Mouse (Mus musculus) heart, postnatal 10 days (tissue): Measurements from ENCODE around the gene Fcgr2b. TPM values are rescaled to one million over a fixed set of nuclear protein-coding genes. Genes with fewer than 3 reads are reported as not detected.
"Not testable (repeated sequence)": the region's sequence is repeated elsewhere in the genome, so short reads cannot be mapped to it uniquely, and the experiment has no call there.

Experiments
- DNase-seq, 2 experiments: peaks; one replicate each; pipeline ENCODE4 v3.0.0; 2021
- intact Hi-C: fragments of 180-260 bp; cut with DNase I; formaldehyde crosslinking; loops from one replicate; pipeline ENCODE4 v1.15.1; 2025
- total RNA-seq, 2 experiments: library from RNA; stranded (reverse); gene quantifications; 2 replicates each; pipeline ENCODE4 v1.2.3; 2021

Gene Fcgr2b
- total RNA-seq, 2 experiments from 2014 or later: 3.1 to 3.9 TPM

DNA sequence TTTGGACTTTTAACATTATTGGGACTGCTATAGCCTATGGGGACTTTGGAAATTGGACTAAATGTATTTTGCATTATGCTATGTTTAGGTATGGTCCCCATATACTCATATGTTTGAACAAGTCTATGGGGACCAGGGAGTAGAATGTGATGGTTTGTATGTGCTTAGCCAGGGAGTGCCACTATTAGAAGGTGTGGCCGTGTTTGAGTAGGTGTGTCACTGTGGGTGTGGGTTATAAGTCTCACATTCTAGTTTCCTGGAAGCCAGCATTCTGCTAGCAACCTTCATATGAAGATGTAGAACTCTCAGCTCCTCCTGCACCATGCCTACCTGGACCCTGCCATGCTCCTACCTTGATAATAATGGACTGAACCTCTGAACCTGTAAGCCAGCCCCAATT lies 5.3 kb upstream of the Fcgr2b start:
- intact Hi-C loops: not testable (repeated sequence)

GRCm38 (mm10) chr1:170978601-170979000 lies 2.3 kb upstream of the Fcgr2b start:
- intact Hi-C loops: no loop called here
- DNase-seq: no peak

More for the DNA sequence above, 5.3 kb upstream of the Fcgr2b start:
- DNase-seq: not testable (repeated sequence)

DNA sequence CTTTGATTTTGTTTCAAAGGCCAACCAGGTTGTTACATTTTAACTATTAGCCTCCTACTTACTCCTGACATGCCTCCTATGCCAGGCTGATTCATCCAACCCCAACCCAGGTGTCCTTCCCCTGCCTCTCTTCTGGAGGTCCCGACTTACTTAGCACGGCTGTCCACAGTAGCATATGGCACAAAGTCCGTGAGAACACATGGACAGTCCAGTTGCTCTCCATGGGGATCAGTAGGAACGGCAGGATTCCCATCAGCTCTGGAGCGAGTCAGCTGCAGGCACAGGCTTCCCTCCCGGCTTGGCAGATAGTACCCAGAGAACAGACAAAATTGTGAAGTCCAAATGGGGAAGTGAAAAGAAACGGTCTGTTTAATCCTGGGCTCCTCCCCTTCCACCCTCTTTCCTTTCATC lies 591 bp downstream of the Fcgr2b start:
- DNase-seq: no peak
- intact Hi-C loops: no loop called here

DNA sequence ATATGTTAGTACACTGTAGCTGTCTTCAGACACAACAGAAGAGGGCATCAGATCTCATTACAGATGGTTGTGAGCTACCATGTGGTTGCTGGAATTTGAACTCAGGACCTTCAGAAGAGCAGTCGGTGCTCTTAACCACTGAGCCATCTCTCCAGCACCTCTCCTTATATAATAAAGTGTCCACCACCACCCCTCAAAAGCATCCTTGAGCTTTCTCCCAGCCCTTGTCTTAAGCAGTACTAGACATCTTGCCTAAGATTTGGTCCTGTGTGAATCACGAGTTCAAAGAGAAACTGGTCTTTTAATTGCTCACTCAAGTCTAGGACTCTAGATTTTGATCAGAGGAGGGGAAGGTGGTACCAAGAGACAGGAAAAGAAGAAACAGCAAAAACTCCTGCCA lies 997 bp downstream of the Fcgr2b start:
- DNase-seq, intact Hi-C loops: not testable (repeated sequence)

GRCm38 (mm10) chr1:170974736-170975135 lies 1.6 kb downstream of the Fcgr2b start:
- intact Hi-C loops: no loop called here
- DNase-seq: no peak

DNA sequence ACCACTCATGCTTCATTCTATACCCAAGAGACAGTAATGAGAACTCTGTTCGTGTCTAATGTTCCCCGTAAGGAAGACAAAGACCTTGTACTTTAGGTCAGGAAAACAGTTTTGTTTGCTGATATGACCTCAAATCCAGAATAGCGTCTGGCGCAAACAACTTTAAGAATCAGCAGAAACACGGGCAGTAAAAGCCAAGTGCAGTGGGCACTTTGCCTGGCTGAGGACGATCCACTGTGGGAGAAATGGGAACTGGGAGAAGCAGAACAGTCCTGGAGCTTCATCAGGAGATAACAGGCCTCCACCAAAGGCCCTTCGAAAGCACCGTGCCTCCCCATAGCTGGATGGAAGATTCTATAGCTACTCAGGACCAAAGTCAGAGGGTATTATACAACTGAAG lies 2.2 kb downstream of the Fcgr2b start:
- DNase-seq: no peak
- intact Hi-C loops: no loop called here

DNA sequence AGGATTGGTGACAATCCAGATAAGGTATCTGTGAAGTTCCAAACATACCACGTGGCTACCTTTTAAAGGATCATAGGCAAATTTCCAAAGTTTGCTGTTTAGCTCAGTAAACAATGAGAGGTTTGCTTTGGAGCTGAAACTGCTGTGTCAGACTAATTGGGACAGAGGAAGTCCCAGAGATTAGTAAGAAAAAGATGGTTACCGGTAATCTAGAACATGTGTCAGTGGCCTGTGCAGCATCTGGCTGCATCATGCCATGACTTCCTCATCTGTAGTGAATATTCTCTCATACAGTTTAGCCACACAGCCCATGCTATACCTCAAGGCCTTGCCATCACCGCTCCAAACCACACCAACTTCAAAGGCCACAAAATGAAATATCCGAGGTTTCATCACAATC lies 3.4 kb downstream of the Fcgr2b start:
- intact Hi-C loops: no loop called here
- no peak for DNase-seq

- no peak for DNase-seq
- intact Hi-C loops: no loop called here
Measured at GRCm38 (mm10) chr1:170972494-170972893, 3.9 kb downstream of the Fcgr2b start.

GRCm38 (mm10) chr1:170968576-170968975 lies 7.8 kb downstream of the Fcgr2b start:
- intact Hi-C loops: no loop called here
- DNase-seq: no peak

DNA sequence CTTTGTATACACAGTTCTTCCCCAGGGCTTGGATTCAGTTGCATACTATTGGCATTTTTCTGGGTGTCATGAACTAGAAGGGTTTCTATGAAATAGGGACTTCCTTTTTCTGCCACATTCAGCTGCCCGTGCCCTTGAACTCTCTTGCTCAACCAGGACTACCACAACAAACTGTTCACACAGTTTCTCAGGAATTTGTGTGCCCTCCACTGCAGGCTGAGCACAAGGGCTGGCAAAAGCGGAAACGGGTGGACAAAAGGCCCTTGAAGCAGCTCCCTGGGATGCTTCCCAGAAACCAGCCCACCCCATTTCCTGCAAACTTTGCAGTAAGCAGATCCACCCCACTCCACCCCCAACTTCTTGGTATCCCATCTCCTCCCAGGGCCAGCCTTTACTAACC lies 8.8 kb downstream of the Fcgr2b start:
- no peak for DNase-seq
- intact Hi-C loops: no loop called here

- DNase-seq: no peak
- intact Hi-C loops: no loop called here
Measured at GRCm38 (mm10) chr1:170963087-170963486, 13.3 kb downstream of the Fcgr2b start.

DNA sequence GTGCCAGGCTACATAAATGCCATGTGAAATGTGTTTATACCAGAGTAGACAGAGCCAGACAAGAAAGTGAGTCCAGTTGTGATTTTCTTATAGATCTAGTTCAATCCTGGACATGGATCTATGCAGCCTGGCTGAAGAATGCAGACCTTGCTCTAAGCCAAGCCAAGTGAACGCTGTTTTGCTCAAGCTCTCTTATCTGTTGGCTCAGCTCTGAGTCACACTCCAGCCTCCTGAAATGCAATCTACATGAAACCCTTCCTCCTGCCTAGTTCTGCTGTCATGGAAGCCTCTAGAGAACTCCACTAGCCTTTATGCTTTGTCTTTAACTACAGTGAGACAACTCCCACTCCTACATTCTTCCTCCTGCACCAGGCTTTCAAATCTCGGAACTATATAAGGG lies 14.0 kb downstream of the Fcgr2b start:
- DNase-seq: peak in 1 of 2 experiments; percentile 40
- intact Hi-C loops: no loop called here

DNA sequence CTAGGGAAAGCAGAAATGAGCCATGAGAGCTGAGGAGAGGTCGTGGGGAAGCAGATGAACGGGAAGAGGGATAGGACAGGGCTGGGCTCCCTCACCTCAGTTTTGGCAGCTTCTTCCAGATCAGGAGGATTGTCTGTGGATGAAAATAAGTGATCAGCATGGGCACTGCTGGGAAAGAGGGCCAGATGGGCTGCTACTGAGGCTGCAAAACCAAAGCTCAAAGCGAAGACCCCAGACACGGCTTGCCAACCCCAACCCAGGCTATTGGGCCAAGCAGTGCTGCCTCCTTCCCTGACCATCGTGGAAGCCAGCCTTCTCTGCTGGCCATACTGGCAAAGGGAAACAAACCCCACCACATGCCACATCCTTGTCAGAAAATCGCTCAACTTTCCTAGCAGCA lies 15.2 kb downstream of the Fcgr2b start:
- intact Hi-C loops: no loop called here
- no peak for DNase-seq

DNA sequence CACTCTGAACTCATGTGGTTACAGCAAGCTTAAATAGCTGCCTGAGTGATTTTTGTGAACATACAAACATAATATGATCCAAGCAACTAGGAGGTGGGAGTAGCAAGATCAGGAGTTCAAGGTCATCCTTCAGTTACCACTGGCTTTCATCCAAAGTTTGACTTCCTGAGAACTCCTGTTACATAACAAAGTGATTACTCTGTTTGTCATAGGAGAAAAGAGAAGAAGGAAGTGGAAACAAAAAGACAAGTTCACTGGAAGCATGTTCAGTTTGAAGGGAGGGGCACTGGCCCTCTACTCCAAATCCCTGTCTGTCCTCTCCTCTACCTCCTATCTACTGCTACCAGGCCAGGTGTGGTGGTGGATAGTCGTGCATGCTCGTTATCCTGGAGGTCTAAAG lies 16.6 kb downstream of the Fcgr2b start:
- intact Hi-C loops: no loop called here
- no peak for DNase-seq

GRCm38 (mm10) chr1:170958225-170958624 lies 18.1 kb downstream of the Fcgr2b start:
- intact Hi-C loops: no loop called here
- no peak for DNase-seq

GRCm38 (mm10) chr1:170953192-170953591 lies 23.2 kb downstream of the Fcgr2b start:
- intact Hi-C loops: no loop called here
- DNase-seq: no peak

GRCm38 (mm10) chr1:170950772-170951171 lies 25.6 kb downstream of the Fcgr2b start:
- intact Hi-C loops: no loop called here
- no peak for DNase-seq

DNA sequence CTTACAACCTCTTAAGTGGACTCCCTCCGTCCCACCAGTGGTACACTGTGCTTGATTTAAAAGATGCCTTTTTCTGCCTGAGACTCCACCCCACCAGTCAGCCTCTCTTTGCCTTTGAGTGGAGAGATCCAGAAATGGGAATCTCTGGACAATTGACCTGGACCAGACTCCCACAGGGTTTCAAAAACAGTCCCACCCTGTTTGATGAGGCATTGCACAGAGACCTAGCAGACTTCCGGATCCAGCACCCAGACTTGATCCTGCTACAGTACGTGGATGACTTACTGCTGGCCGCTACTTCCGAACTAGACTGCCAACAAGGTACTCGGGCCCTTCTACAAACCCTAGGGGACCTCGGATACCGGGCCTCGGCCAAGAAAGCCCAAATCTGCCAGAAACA lies 31.4 kb downstream of the Fcgr2b start:
- intact Hi-C loops, DNase-seq: not testable (repeated sequence)

GRCm38 (mm10) chr1:170944151-170944550 lies 32.2 kb downstream of the Fcgr2b start:
- DNase-seq, intact Hi-C loops: not testable (repeated sequence)

- intact Hi-C loops: no loop called here
Measured at GRCm38 (mm10) chr1:170939255-170939654, 37.1 kb downstream of the Fcgr2b start.

DNA sequence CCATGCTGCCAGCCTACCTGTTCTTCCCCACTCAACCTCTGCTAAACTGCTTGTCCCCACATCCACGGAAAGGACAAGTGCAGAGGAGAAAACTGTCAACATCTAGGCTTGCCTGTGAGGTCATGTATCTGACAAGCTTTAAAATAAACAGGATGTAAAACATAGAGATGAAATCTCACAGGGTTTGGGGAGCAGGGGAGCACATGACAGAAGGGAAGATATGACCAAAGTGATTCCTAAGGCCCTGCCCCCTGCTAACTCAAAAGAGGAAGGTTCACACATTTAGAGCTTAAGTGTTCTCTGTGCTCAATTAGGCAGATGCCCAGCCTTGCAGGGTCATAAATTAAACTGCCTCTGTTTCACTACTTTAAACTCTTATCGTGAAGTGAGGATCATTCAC lies 42.0 kb downstream of the Fcgr2b start:
- intact Hi-C loops: no loop called here
- DNase-seq: no peak

More at GRCm38 (mm10) chr1:170939255-170939654, 37.1 kb downstream of the Fcgr2b start:
- DNase-seq: peak in 1 of 2 experiments; percentile 10

DNA sequence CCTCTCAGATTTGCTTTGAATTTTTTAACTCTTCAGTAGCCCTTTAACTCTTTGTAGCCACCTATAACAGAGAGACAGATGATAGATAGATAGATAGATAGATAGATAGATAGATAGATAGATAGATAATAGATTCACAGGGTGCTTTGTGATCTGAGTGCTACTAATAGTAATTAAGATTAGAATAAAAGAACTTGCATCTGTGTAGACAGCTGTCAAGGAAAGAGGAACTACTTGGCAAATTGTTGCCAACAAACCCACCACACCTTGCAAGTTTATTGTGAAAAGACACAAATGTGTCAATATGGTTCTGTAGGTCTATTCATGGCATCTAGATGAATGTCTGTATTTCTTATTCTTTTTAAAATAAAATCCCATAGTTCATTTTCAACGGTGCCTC lies 42.4 kb downstream of the Fcgr2b start:
- intact Hi-C loops: no loop called here
- DNase-seq: no peak

DNA sequence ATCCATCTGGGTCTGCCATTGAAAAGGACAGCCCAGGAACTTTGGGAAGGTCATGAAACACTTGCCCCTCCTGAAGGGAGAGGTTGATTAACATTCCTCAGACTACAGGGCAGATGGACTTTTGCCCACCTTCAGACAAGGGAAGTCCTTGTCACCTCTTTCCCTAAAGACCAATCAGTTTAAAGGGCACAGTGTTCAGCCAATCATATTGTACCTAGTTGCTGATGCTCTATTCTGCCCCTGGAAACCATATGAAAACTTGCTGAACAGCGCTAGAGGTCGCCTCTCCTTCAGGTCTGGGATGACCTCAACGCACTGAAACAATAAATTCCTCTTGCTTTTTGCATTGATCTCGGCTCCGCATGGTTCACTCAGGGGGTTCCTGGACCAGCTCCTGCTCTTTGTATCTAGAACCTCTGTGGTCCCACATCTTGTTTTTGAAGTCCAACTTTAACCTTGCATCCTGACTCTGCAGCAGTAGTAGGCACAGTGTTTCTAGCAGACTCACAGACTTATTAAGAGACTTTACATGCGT lies 42.9 kb downstream of the Fcgr2b start:
- no peak for DNase-seq
- intact Hi-C loops: no loop called here
